8 mouse cellular contexts compared by ENCODE assay signal in genomic region chr17:85664618-85665320, GRCm38 (mm10). TPM values are rescaled to one million over a fixed set of nuclear protein-coding genes. Genes with fewer than 3 reads are reported as not detected.
DNase-seq lines count a peak whose midpoint lies in the region; ATAC-seq and TF ChIP-seq lines count a peak whose summit lies in the region.

No protein-coding gene starts in this region.

- H3K4me1 ChIP-seq in lung, embryonic 14.5 days (ENCODE audit: insufficient read depth) = no peaks in the 10 kb centered on the region

- H3K4me3 ChIP-seq in layer of hippocampus, adult 2 months = peak overlapping the region; percentile 15; the same call in 1 of the 2 replicates
- peak overlapping the region; percentile 20 for H3K4me3 ChIP-seq in lung, embryonic 14.5 days (ENCODE audit: low read depth, low read length)

- no peaks in the 10 kb centered on the region for H3K36me3 ChIP-seq in lung, embryonic 14.5 days (ENCODE audit: insufficient read depth)

- peak; percentile 89 for DNase-seq in NIH3T3 (ENCODE audit: low read depth)
- DNase-seq in cerebellum, adult 8-10 months = peak; percentile 62
- peak; percentile 79 to 84 for DNase-seq in layer of hippocampus, adult 2 months (ENCODE audit: low spot score in 2 of 2)
- DNase-seq in lung, embryonic 14.5 days = peak; percentile 94
- DNase-seq in ovary, postnatal 36 days (ENCODE audit: low spot score) = peak; percentile 62
- DNase-seq in yolk sac, embryonic 10.5 days (ENCODE audit: low spot score) = peak; percentile 55

- H3K9ac ChIP-seq in lung, embryonic 14.5 days = no peak overlapping the region

- ATAC-seq in frontal cortex, adult (ENCODE audit: low TSS enrichment) = peak; percentile 96
- peak; percentile 79 to 85 for ATAC-seq in hematopoietic stem cell, adult 5-6 weeks (replicated peaks in 1 of 2; ENCODE audit: insufficient read depth in 1 of 2, low FRiP score in 2 of 2, low TSS enrichment in 1 of 2, low read depth in 1 of 2, poor library complexity in 2 of 2, severe bottlenecking in 2 of 2)
- peak; percentile 75; the same call in 1 of the 2 replicates for ATAC-seq in lung, embryonic 14.5 days (ENCODE audit: insufficient read depth)

- H3K27me3 ChIP-seq in lung, embryonic 14.5 days (ENCODE audit: insufficient read depth, low read length) = peaks cover 17% of the 10 kb centered on the region; the same call in 1 of the 2 replicates

- peak; percentile 85 for TF ChIP-seq CTCF in layer of hippocampus, adult 2 months (conservative IDR thresholded peaks at IDR 0.05)
- TF ChIP-seq CTCF in lung, embryonic 14.5 days (IDR thresholded peaks at IDR 0.05; ENCODE audit: low read depth) = peak; percentile 90

- 3% methylated on average over 20 of the region's 20 CpGs for WGBS in lung, embryonic 14.5 days

- H3K4me2 ChIP-seq in lung, embryonic 14.5 days = peak overlapping the region; percentile 52

- no peak overlapping the region for H3K27ac ChIP-seq in layer of hippocampus, adult 2 months
- H3K27ac ChIP-seq in lung, embryonic 14.5 days (ENCODE audit: low read depth) = no peak overlapping the region

- no peaks in the 10 kb centered on the region for H3K9me3 ChIP-seq in lung, embryonic 14.5 days (ENCODE audit: low read depth, low read length)

RNA-seq across cellular contexts. Expression of gene Six2, which starts 23.3 kb away (rescaled TPM):
- total RNA-seq in hematopoietic stem cell, adult 5-6 weeks (2017) = not detected in 2 replicates
- total RNA-seq in layer of hippocampus, adult 2 months (2021) = under 1 TPM in 1 of 2 experiments, not detected in 1; 0.33 TPM
- 0.26 TPM in 1 of 2 replicates, not detected in the other for polyA plus RNA-seq in lung, embryonic 14.5 days (2014; fragmentation: Nextera tagmentation; extraction: Ambion mirVana)

RNA-seq across cellular contexts. Expression of gene Six3, which starts 51.4 kb away (rescaled TPM):
- not detected in 2 replicates for total RNA-seq in hematopoietic stem cell, adult 5-6 weeks (2017)
- under 1 TPM in 1 of 2 experiments, not detected in 1; 0.20 TPM for total RNA-seq in layer of hippocampus, adult 2 months (2021)
- not detected in 2 replicates for polyA plus RNA-seq in lung, embryonic 14.5 days (2014; fragmentation: Nextera tagmentation; extraction: Ambion mirVana)
